Mouse (Mus musculus) ES-Bruce4 (cell line): Measurements from ENCODE around the gene Ski. TPM values are rescaled to one million over a fixed set of nuclear protein-coding genes. Genes with fewer than 3 reads are reported as not detected.

Experiments used
- H3K27ac ChIP-seq: 2 replicates; pipeline ENCODE4 v1.5.1; 2012; ENCODE audit warnings: low read length, inconsistent platforms; ENCODE audit not compliant: insufficient read depth
- H3K27me3 ChIP-seq: 2 replicates; pipeline ENCODE4 v1.6.1; 2012; ENCODE audit warnings: mild to moderate bottlenecking, low read length, inconsistent platforms; ENCODE audit not compliant: control insufficient read depth, poor library complexity, insufficient read depth, severe bottlenecking
- H3K36me3 ChIP-seq: 2 replicates; pipeline ENCODE4 v1.6.1; 2012; ENCODE audit warnings: inconsistent platforms, mild to moderate bottlenecking, low read length, moderate library complexity; ENCODE audit not compliant: control insufficient read depth, poor library complexity, insufficient read depth, severe bottlenecking
- H3K4me1 ChIP-seq: one replicate; pipeline ENCODE4 v1.8.1; 2011; ENCODE audit warnings: low read length; ENCODE audit not compliant: control insufficient read depth, insufficient read depth
- H3K4me3 ChIP-seq: 2 replicates; pipeline ENCODE4 v1.5.1; 2011; ENCODE audit warnings: low read depth, mild to moderate bottlenecking, low read length
- H3K9ac ChIP-seq: 2 replicates; pipeline ENCODE4 v1.6.1; 2012; ENCODE audit warnings: low read depth, mild to moderate bottlenecking, inconsistent platforms; ENCODE audit not compliant: poor library complexity, severe bottlenecking
- H3K9me3 ChIP-seq: replicated peaks from 2 replicates; pipeline ENCODE4 v1.6.1; 2012; ENCODE audit warnings: mild to moderate bottlenecking, low read length, inconsistent platforms; ENCODE audit not compliant: control insufficient read depth, poor library complexity, insufficient read depth, severe bottlenecking
- CTCF ChIP-seq: IDR thresholded peaks from one replicate; pipeline ENCODE4 v1.8.1; 2011; ENCODE audit warnings: low read depth, low read length
- EP300 ChIP-seq: IDR thresholded peaks from 2 replicates; pipeline ENCODE4 v1.6.1; 2011; ENCODE audit warnings: low read depth, low read length; ENCODE audit not compliant: insufficient read depth
- POLR2A ChIP-seq: IDR thresholded peaks from one replicate; pipeline ENCODE4 v1.8.1; 2011; ENCODE audit warnings: low read length; ENCODE audit not compliant: insufficient read depth
- polyA plus RNA-seq: library from polyadenylated mRNA; stranded (reverse); fragments of >200 nt; gene quantifications from 2 replicates; pipeline ENCODE4 v1.2.4, GENCODE M21; 2011; ENCODE audit warnings: low read depth; ENCODE audit not compliant: missing spikeins, insufficient read depth, insufficient read length

The Ski gene
- polyA plus RNA-seq, 1 experiment, result 67.2 TPM

- Histone ChIP-seq H3K27ac (no peak overlapping the region), H3K36me3 (no peaks in the 10 kb centered on the region), H3K9ac (no peak overlapping the region), H3K27me3 (no peaks in the 10 kb centered on the region), H3K4me3 (no peak overlapping the region), H3K9me3 (no peaks in the 10 kb centered on the region), H3K4me1 (no peaks in the 10 kb centered on the region)
- TF ChIP-seq POLR2A, result no peak
- no peak for TF ChIP-seq EP300
- no peak for TF ChIP-seq CTCF
Measured at GRCm38 (mm10) chr4:155128411-155128810, 94.0 kb downstream of the Ski start.

- H3K27me3 ChIP-seq, result no peaks in the 10 kb centered on the region
- no peak overlapping the region for H3K4me3 ChIP-seq
- no peak overlapping the region for H3K9ac ChIP-seq
- no peak overlapping the region for H3K27ac ChIP-seq
- no peaks in the 10 kb centered on the region for H3K36me3 ChIP-seq
- TF ChIP-seq EP300 (no peak), POLR2A (no peak), CTCF (no peak)
- no peaks in the 10 kb centered on the region for H3K4me1 ChIP-seq
- no peaks in the 10 kb centered on the region for H3K9me3 ChIP-seq
Measured at GRCm38 (mm10) chr4:155126602-155127372, 95.6 kb downstream of the Ski start.

- Histone ChIP-seq H3K27ac (no peak overlapping the region), H3K36me3 (no peaks in the 10 kb centered on the region), H3K9ac (no peak overlapping the region), H3K4me1 (peaks cover 2% of the 10 kb centered on the region), H3K9me3 (no peaks in the 10 kb centered on the region), H3K4me3 (no peak overlapping the region), H3K27me3 (no peaks in the 10 kb centered on the region)
- TF ChIP-seq CTCF (no peak), POLR2A (no peak), EP300 (no peak)
Measured at GRCm38 (mm10) chr4:155126194-155126593, 96.2 kb downstream of the Ski start.

GRCm38 (mm10) chr4:155125310-155125709 is 97.1 kb downstream of the Ski start:
- no peaks in the 10 kb centered on the region for H3K9me3 ChIP-seq
- TF ChIP-seq CTCF (no peak), POLR2A (no peak), EP300 (no peak)
- H3K36me3 ChIP-seq, result no peaks in the 10 kb centered on the region
- H3K4me3 ChIP-seq, result no peak overlapping the region
- no peaks in the 10 kb centered on the region for H3K27me3 ChIP-seq
- no peak overlapping the region for H3K9ac ChIP-seq
- H3K4me1 ChIP-seq, result peaks cover 8% of the 10 kb centered on the region
- H3K27ac ChIP-seq, result no peak overlapping the region

GRCm38 (mm10) chr4:155123868-155124534 is 98.4 kb downstream of the Ski start:
- H3K27ac ChIP-seq, result no peak overlapping the region
- H3K9ac ChIP-seq, result no peak overlapping the region
- H3K9me3 ChIP-seq, result no peaks in the 10 kb centered on the region
- no peak for TF ChIP-seq POLR2A
- TF ChIP-seq EP300, result no peak
- TF ChIP-seq CTCF, result no peak
- no peaks in the 10 kb centered on the region for H3K27me3 ChIP-seq
- no peak overlapping the region for H3K4me3 ChIP-seq
- H3K4me1 ChIP-seq, result peaks cover 8% of the 10 kb centered on the region
- no peaks in the 10 kb centered on the region for H3K36me3 ChIP-seq
